Mouse (Mus musculus) ovary, adult 2 months (tissue): Measurements from ENCODE around the gene Ackr1. TPM values are rescaled to one million over a fixed set of nuclear protein-coding genes. Genes with fewer than 3 reads are reported as not detected.

Source experiments
- polyA plus RNA-seq: library from polyadenylated mRNA; depleted of rRNA; stranded (reverse); fragments of >200 nt; gene quantifications from 2 replicates; pipeline ENCODE4 v1.2.3, GENCODE M21; 2012; rRNA removed

Gene Ackr1
- polyA plus RNA-seq: 10.6 and 11.5 TPM in 2 replicates

DNA sequence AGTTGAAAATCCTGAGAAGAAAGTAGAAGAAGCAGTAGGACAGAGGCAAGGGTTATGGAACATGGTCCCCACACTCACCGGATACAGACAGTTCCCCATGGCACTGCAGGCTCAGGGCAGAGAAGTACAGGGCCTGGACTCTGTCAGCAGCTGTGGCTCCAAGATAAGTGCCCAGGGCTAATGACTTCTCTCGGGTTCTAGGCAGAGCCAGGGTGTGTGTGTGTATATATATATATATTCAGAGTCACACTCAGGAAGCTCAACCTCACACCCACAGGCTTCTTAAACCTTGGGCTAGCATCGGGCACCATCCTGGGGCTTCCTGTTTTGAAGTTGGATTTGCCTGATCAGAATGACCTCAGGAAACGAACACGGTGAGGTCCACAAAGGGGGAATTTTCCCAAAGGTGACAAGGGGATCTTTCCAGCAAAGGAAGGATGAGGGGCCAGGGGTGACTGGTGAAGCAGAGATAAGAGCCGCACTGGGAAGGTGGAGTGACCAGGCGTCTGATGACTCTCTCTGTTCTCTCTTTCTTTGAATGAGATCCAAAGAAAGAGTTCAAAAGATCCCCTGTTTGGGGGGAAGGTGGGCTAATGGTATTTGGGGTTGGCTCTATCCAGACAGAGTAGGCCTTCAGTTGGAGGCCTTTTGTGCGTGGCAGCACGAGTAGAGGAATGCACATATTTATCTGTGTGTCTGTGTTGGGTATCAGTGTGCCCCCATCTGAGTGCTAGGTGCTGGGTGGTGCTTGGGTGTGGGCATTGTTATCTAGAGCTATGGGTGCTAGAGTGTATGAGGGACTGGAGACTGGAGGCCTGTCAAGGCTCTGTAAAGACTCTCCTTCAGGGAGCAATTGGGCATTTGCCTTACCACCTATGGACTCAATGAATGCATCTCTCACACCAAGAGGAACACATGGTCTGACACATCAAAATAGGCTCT, at the start of gene Ackr1:
Gene Ackr1, minus strand, starts transcription at position 439 of the 942 bp plus-strand sequence.

DNA sequence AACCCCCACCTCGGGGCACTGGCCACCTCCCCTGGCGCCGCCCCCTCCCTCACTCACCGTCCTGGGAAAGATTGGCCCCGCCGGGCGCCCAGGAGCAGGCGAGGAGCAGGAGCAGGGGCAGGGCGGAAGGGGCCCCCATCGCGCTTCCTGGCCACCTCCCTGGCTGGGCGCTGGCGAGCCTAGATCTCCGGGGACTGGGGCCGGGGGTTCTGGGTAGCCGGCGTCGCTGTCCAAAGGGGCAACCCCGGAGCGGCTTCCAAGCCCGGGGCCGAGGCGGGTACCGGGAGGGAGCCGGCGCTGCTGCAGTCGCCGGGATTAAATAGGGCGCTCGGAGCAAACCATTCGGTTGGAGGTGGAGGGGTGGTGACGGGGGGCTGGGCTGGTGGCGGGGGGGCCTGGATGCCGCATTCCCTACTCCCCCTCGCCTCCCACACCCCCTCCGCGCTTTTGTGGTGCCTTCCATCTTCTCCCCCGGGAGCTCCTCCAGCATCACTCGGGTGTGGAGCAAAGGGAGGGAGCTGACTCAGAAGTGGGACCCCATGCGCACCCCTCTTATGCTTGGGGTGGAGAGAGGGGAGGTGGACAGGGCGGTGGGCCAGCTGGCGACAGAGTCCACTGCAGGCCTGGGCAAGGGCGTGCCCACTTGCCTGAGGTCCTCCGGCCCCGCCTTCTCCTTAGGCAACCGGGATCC, 34.0 kb upstream of the Ackr1 start, which contains the start of gene Cadm3:
Gene Cadm3, minus strand, starts transcription at position 340 of the 691 bp plus-strand sequence.

DNA sequence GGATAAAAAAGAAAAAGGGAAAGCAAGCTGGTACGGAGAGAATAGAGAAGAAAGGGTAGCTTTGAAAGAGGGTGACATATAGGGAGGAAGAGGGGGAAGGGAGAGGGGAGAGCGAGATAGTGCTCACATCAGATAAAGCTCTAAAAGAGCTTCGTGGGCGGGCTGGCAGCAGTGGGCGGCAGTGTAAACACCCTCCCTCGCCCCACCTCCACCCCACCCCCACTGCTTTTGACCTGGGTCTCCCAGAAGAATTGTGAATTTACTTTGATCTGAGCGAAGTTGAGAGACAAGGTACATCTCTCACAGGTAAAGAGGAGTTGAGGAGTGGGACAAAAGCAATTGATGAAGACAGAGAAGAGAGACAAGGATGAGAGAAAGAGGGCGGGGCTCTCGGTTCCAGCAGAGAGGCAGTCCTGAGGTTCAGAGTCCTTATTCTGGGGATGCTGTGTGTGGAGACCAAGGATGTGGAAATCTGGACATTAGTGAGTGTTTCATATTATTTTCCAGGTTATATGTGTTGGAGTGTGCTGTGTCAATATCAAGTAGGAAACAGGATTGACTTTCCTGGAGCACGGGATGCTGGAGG, 16.9 kb upstream of the Ackr1 start, which contains the start of gene Aim2:
Gene Aim2, plus strand, starts transcription at position 508 of the 586 bp plus-strand sequence.

Other genes with a start within 250 kb of the Ackr1 start
- gene Olfr1408, start 196.4 kb downstream of the Ackr1 start, polyA plus RNA-seq: not detected in 2 replicates
- gene Olfr1406, start 143.1 kb downstream of the Ackr1 start, polyA plus RNA-seq: not detected in 2 replicates
- gene Olfr218, start 135.9 kb downstream of the Ackr1 start, polyA plus RNA-seq: not detected in 2 replicates
- gene Olfr1404, start 121.4 kb downstream of the Ackr1 start, polyA plus RNA-seq: not detected in 2 replicates
- 0.16 TPM in 1 of 2 replicates, not detected in the other for gene Fcer1a, start 106.5 kb downstream of the Ackr1 start, polyA plus RNA-seq
- not detected in 2 replicates for gene Olfr418, start 67.7 kb downstream of the Ackr1 start, polyA plus RNA-seq
- not detected in 2 replicates for gene Mptx2, start 56.0 kb downstream of the Ackr1 start, polyA plus RNA-seq
- gene Aim2, start 17.1 kb upstream of the Ackr1 start, polyA plus RNA-seq: 0.44 and 0.82 TPM in 2 replicates
- gene Cadm3, start 33.9 kb upstream of the Ackr1 start, polyA plus RNA-seq: 6.8 and 9.4 TPM in 2 replicates
- gene Ifi206, start 157.3 kb upstream of the Ackr1 start, polyA plus RNA-seq: 0.69 and 0.85 TPM in 2 replicates
- gene Ifi214, start 202.2 kb upstream of the Ackr1 start, polyA plus RNA-seq: 0.05 TPM in 1 of 2 replicates, not detected in the other